Mouse (Mus musculus): ENCODE data around the gene H2afy2. TPM values are rescaled to one million over a fixed set of nuclear protein-coding genes. Genes with fewer than 3 reads are reported as not detected.
A peak's percentile ranks its signal among the peaks of the same experiment; 100 is the strongest.

Gene H2afy2
- total and polyA plus RNA-seq, 3 experiments, result 0.20 TPM; not detected in 2

DNA sequence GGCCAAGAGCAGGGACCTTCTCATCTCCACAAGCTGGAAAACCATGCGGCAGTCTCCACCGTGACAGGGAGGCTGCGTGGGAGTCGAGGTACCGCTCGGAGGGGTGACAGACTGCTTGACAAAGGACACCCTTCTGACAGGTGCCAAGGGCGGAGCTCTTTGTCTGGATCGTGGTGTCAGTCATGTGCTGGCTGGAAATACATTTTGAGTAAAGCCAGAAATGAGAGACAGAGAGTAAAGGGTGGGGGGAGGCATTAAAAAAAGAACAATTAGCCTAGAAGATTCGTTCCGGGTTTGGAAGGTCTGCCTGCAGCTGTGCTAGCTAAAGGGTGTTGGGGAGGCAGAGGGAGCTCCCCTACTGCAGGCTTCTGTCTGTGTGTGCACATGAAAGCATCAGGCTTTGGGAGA is 47.3 kb downstream of the H2afy2 start:
- TF ChIP-seq ELF1 (IDR thresholded peaks at IDR 0.05; ENCODE audit: low read depth, low read length) (no peak), JUN (IDR thresholded peaks at IDR 0.05; ENCODE audit: insufficient read depth, low read depth, low read length) (no peak), USF1 (IDR thresholded peaks at IDR 0.05; ENCODE audit: low read depth, low read length) (no peak), JUND (conservative IDR thresholded peaks at IDR 0.05; ENCODE audit: low read depth, low read length) (no peak), ZC3H11A (IDR thresholded peaks at IDR 0.05; ENCODE audit: low read depth, low read length) (no peak), MAZ (IDR thresholded peaks at IDR 0.05; ENCODE audit: low read depth, low read length) (no peak), E2F4 (IDR thresholded peaks at IDR 0.05; ENCODE audit: insufficient replicate concordance, low read depth, low read length) (no peak), PAX5 (IDR thresholded peaks at IDR 0.05; ENCODE audit: low read length) (no peak), POLR2A (IDR thresholded peaks at IDR 0.05; ENCODE audit: low read depth, low read length) (no peak), NRF1 (IDR thresholded peaks at IDR 0.05; ENCODE audit: low read depth, low read length) (no peak), MAFK (IDR thresholded peaks at IDR 0.05; ENCODE audit: insufficient replicate concordance, low read length) (no peak), CHD1 (IDR thresholded peaks at IDR 0.05; ENCODE audit: low read depth, low read length) (no peak), ETS1 (conservative IDR thresholded peaks at IDR 0.05; ENCODE audit: low read depth, low read length) (no peak), ZMIZ1 (IDR thresholded peaks at IDR 0.05; ENCODE audit: low read depth, low read length) (no peak), CHD2 (IDR thresholded peaks at IDR 0.05; ENCODE audit: low read length) (no peak), IRF4 (IDR thresholded peaks at IDR 0.05; ENCODE audit: low read depth, low read length) (no peak), RAD21 (IDR thresholded peaks at IDR 0.05; ENCODE audit: low read depth, low read length) (no peak), KAT2A (IDR thresholded peaks at IDR 0.05; ENCODE audit: insufficient replicate concordance, low read length) (no peak), USF2 (conservative IDR thresholded peaks at IDR 0.05; ENCODE audit: low read depth, low read length) (no peak), TBP (conservative IDR thresholded peaks at IDR 0.05; ENCODE audit: low read depth, low read length) (no peak)
- Histone ChIP-seq H3K9ac (ENCODE audit: insufficient read depth, low read depth) (no peak overlapping the region), H3K27ac (ENCODE audit: insufficient read depth, low read depth) (no peak overlapping the region), H3K9me3 (replicated peaks; ENCODE audit: low read length) (no peaks in the 10 kb centered on the region), H3K36me3 (replicated peaks in 1 of 2; ENCODE audit: control insufficient read depth in 1 of 2, insufficient read depth in 1 of 2, low read length in 1 of 2) (peaks cover 3 to 47% of the 10 kb centered on the region in 2 experiments), H3K4me1 (ENCODE audit: control insufficient read depth in 1 of 2, insufficient read depth in 2 of 2) (no peaks in the 10 kb centered on the region), H3K79me2 (replicated peaks; ENCODE audit: control insufficient read depth, extremely low read depth, insufficient read depth, poor library complexity, severe bottlenecking) (no peaks in the 10 kb centered on the region), H3K4me3 (replicated peaks in 1 of 3; ENCODE audit: low read depth in 2 of 3, low read length in 2 of 3, poor library complexity in 1 of 3) (no peak overlapping the region), H3K4me2 (ENCODE audit: insufficient read depth, low read depth, poor library complexity, severe bottlenecking) (no peak overlapping the region), H3K27me3 (replicated peaks) (no peaks in the 10 kb centered on the region)
- DNase-seq (ENCODE audit: extremely low read depth), result no peak
- dilution Hi-C loops (cut with MboI; ENCODE audit: extremely low pct_ligation_motif_present, extremely low pct_unique_long_range_greater_than_20kb, low sequenced_read_pairs), result no loop called here
- in situ Hi-C loops (cut with MboI; ENCODE audit: low pct_ligation_motif_present, low pct_unique_long_range_greater_than_20kb, low sequenced_read_pairs), result no loop called here

DNA sequence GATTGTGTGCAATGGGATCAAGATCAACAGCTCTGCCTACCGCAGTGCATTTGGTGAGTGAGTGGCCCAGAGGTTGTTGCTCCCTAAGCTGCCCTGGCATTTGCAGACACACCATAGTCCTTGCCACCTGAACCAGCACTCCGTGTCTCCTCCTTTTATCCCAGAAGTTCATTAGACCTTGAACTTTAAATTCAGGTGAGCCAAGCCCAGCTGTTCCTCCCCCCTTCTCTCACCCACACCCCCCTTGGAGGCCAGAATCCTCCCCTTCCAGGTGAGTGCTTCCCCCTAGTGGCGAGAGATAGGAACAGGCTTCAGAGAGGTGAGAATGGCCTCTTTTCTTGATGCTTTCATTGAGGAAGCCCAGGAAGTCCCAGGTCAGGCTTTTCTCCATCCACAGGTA is 49.6 kb downstream of the H2afy2 start:
- DNase-seq (ENCODE audit: extremely low read depth), result peak; percentile 53
- H3K27ac ChIP-seq (ENCODE audit: insufficient read depth, low read depth), result no peak overlapping the region
- H3K4me3 ChIP-seq (replicated peaks in 1 of 3; ENCODE audit: low read depth in 2 of 3, low read length in 2 of 3, poor library complexity in 1 of 3), result no peak overlapping the region
- in situ Hi-C loops (cut with MboI; ENCODE audit: low pct_ligation_motif_present, low pct_unique_long_range_greater_than_20kb, low sequenced_read_pairs), result no loop called here
- no peak overlapping the region for H3K9ac ChIP-seq (ENCODE audit: insufficient read depth, low read depth)
- peaks cover 5% of the 10 kb centered on the region for H3K9me3 ChIP-seq (replicated peaks; ENCODE audit: low read length)
- H3K36me3 ChIP-seq (replicated peaks in 1 of 2; ENCODE audit: control insufficient read depth in 1 of 2, insufficient read depth in 1 of 2, low read length in 1 of 2), result peaks cover 9 to 59% of the 10 kb centered on the region in 2 experiments
- dilution Hi-C loops (cut with MboI; ENCODE audit: extremely low pct_ligation_motif_present, extremely low pct_unique_long_range_greater_than_20kb, low sequenced_read_pairs), result no loop called here
- peaks cover 0 to under 1% of the 10 kb centered on the region in 2 experiments; a peak in 1 of 4 replicates for H3K4me1 ChIP-seq (ENCODE audit: control insufficient read depth in 1 of 2, insufficient read depth in 2 of 2)
- TF ChIP-seq CHD2 (IDR thresholded peaks at IDR 0.05; ENCODE audit: low read length), result no peak
- TF ChIP-seq KAT2A (IDR thresholded peaks at IDR 0.05; ENCODE audit: insufficient replicate concordance, low read length), result no peak
- TF ChIP-seq ELF1 (IDR thresholded peaks at IDR 0.05; ENCODE audit: low read depth, low read length), result 0 out of 2 replicates have a peak, but pooled peaks have one; percentile 28
- TF ChIP-seq MAZ (IDR thresholded peaks at IDR 0.05; ENCODE audit: low read depth, low read length), result 0 out of 2 replicates have a peak, but pooled peaks have one; percentile 50
- peak; percentile 83 to 85 for TF ChIP-seq CTCF (conservative IDR thresholded peaks at IDR 0.05 in 1 of 2, IDR thresholded peaks at IDR 0.05 in 1 of 2; ENCODE audit: low read depth in 2 of 2, low read length in 2 of 2)
- TF ChIP-seq SMC3 (IDR thresholded peaks at IDR 0.05; ENCODE audit: low read depth, low read length), result peak; percentile 69
- TF ChIP-seq HCFC1 (IDR thresholded peaks at IDR 0.05; ENCODE audit: low read depth, low read length), result no peak
- peak; percentile 64 for TF ChIP-seq RAD21 (IDR thresholded peaks at IDR 0.05; ENCODE audit: low read depth, low read length)
- TF ChIP-seq MEF2A (IDR thresholded peaks at IDR 0.05; ENCODE audit: borderline replicate concordance, low read depth, low read length), result no peak
- no peaks in the 10 kb centered on the region for H3K27me3 ChIP-seq (replicated peaks)
- H3K4me2 ChIP-seq (ENCODE audit: insufficient read depth, low read depth, poor library complexity, severe bottlenecking), result no peak overlapping the region
- H3K79me2 ChIP-seq (replicated peaks; ENCODE audit: control insufficient read depth, extremely low read depth, insufficient read depth, poor library complexity, severe bottlenecking), result no peaks in the 10 kb centered on the region

Measured in CH12.LX (cell line).